Mouse (Mus musculus) liver, embryonic 13.5 days (tissue): ENCODE results near the gene Ankrd12. TPM values are rescaled to one million over a fixed set of nuclear protein-coding genes. Genes with fewer than 3 reads are reported as not detected.

Source experiments
- ATAC-seq: fragments of 200-750 bp; cut with Nextera tagmentation; 2 replicates; pipeline ENCODE4 v1.8.0; 2017; ENCODE audit warnings: low read depth, mild to moderate bottlenecking, moderate number of reproducible peaks, moderate library complexity
- DNase-seq: peaks from one replicate; pipeline ENCODE4 v3.0.0; 2022
- H3K27ac ChIP-seq: fragments of 300-500 bp; sonication (generic); 2 replicates; pipeline ENCODE4 v1.5.1; 2015; ENCODE audit warnings: moderate library complexity, mild to moderate bottlenecking, inconsistent platforms
- H3K27me3 ChIP-seq: fragments of 300-500 bp; sonication (generic); 2 replicates; pipeline ENCODE4 v1.6.1; 2015; ENCODE audit warnings: mild to moderate bottlenecking, inconsistent platforms
- H3K36me3 ChIP-seq: fragments of 300-500 bp; sonication (generic); 2 replicates; pipeline ENCODE4 v1.6.1; 2015; ENCODE audit warnings: mild to moderate bottlenecking, inconsistent platforms
- H3K4me1 ChIP-seq: fragments of 300-500 bp; sonication (generic); replicated peaks from 2 replicates; pipeline ENCODE4 v1.6.1; 2015; ENCODE audit warnings: inconsistent platforms
- H3K4me2 ChIP-seq: fragments of 300-500 bp; sonication (generic); 2 replicates; pipeline ENCODE4 v1.6.1; 2015; ENCODE audit warnings: inconsistent platforms, mild to moderate bottlenecking, moderate library complexity
- H3K4me3 ChIP-seq: fragments of 300-500 bp; sonication (generic); replicated peaks from 2 replicates; pipeline ENCODE4 v1.5.1; 2015; ENCODE audit warnings: mild to moderate bottlenecking, inconsistent platforms
- H3K9ac ChIP-seq: fragments of 300-500 bp; sonication (generic); 2 replicates; pipeline ENCODE4 v1.6.1; 2015; ENCODE audit warnings: mild to moderate bottlenecking, inconsistent platforms
- H3K9me3 ChIP-seq: fragments of 300-500 bp; sonication (generic); replicated peaks from 2 replicates; pipeline ENCODE4 v1.6.1; 2016; ENCODE audit warnings: inconsistent platforms
- WGBS: fragments of 180-500 bp; shearing (Covaris S2); methylation state at CpG from one replicate; pipeline ENCODE4 v1.1.7; 2015; ENCODE audit not compliant: insufficient replicate concordance; 5-methylcytosine and 5-hydroxymethylcytosine counted together
- polyA plus RNA-seq: library from polyadenylated mRNA; unstranded; fragments of >200 nt; fragmentation: Nextera tagmentation; extraction: Ambion mirVana; gene quantifications from 2 replicates; pipeline ENCODE4 v1.2.1, GENCODE M21; 2015

Ankrd12 gene
- polyA plus RNA-seq, 1 experiment from 2014 or later: 6.1 TPM

DNA sequence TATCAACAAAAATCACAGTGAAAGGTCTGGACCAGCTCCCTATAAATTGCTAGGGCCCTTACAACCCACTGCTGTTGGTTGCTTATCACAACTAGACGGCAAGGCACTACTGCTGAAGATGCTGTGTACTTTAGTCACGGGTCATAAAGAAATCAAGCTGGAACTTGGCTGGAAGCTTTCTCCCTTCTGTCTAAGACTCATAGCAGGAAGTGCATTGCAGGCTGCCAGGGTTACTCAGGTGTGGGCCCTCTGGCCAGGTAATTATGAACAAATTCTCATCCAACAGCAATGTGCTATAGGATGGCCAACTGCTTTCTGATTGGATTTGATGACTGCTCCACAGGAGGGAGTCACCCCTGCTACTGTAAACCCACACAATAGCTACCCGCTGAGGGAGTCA, 117.9 kb downstream of the Ankrd12 start:
- H3K36me3 ChIP-seq: no peaks in the 10 kb centered on the region
- peaks cover 15% of the 10 kb centered on the region for H3K4me1 ChIP-seq
- H3K9ac ChIP-seq: no peak overlapping the region
- DNase-seq: no peak
- no peak overlapping the region for H3K4me2 ChIP-seq
- ATAC-seq: no peak
- H3K27ac ChIP-seq: no peak overlapping the region
- H3K9me3 ChIP-seq: no peaks in the 10 kb centered on the region
- no peaks in the 10 kb centered on the region for H3K27me3 ChIP-seq
- no peak overlapping the region for H3K4me3 ChIP-seq
- WGBS: 53% methylated on average over 3 of the region's 3 CpGs

DNA sequence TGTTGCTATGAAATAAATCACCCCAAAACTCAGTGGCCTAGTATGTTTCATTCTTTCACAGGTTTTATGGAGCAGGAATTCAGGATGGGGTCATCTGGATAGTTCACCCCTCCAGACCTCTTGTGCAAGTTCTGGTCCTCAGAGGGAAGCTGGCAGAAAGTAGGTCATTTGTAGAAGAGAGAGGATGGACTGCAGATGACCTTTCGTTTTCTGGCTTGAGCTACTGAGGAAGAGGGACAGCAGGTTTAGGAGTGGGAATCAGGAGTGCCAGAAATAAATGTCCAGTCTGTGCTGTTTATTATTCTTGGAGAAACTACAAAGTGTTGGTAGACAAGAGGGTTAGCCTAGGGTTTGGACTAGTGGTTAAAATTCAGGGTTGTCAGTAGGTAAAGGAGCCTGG, 118.5 kb downstream of the Ankrd12 start:
- Histone ChIP-seq H3K36me3 (no peaks in the 10 kb centered on the region), H3K27ac (no peak overlapping the region), H3K9me3 (no peaks in the 10 kb centered on the region), H3K4me1 (peaks cover 20% of the 10 kb centered on the region), H3K27me3 (no peaks in the 10 kb centered on the region), H3K4me2 (no peak overlapping the region), H3K4me3 (no peak overlapping the region), H3K9ac (no peak overlapping the region)
- DNase-seq (no peak), ATAC-seq (no peak)
- 78% methylated on average over 1 of the region's 1 CpGs for WGBS

DNA sequence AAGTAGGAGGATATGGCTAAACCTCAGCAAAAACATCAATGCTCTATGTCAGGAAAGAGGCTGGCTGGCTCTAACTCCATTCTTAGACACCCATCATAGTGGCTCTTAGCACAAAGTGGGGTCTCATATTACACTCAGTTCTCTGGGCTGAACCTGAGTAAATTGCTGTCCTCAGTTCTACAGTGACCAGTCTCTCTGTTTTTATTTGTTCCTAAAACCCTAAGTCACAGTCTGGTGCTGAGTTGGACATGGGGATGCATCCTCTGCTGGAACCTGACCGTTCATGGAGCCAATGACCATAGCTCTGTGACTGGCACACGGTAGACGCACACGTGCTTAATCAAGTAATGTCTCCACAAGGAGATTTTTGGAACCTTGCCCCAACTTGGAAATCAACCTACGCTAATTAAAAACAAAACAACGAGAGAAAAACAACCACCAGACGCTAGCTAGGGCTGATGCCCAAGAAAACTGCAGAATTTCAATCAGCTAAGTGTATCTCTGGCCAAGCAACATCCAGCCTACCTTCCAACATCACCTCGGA, 119.0 kb downstream of the Ankrd12 start:
- Histone ChIP-seq H3K9ac (no peak overlapping the region), H3K4me3 (no peak overlapping the region), H3K9me3 (no peaks in the 10 kb centered on the region), H3K27me3 (no peaks in the 10 kb centered on the region), H3K4me1 (peaks cover 20% of the 10 kb centered on the region), H3K36me3 (no peaks in the 10 kb centered on the region), H3K4me2 (no peak overlapping the region), H3K27ac (no peak overlapping the region)
- no peak for ATAC-seq
- DNase-seq: no peak
- WGBS: 82% methylated on average over 8 of the region's 8 CpGs

DNA sequence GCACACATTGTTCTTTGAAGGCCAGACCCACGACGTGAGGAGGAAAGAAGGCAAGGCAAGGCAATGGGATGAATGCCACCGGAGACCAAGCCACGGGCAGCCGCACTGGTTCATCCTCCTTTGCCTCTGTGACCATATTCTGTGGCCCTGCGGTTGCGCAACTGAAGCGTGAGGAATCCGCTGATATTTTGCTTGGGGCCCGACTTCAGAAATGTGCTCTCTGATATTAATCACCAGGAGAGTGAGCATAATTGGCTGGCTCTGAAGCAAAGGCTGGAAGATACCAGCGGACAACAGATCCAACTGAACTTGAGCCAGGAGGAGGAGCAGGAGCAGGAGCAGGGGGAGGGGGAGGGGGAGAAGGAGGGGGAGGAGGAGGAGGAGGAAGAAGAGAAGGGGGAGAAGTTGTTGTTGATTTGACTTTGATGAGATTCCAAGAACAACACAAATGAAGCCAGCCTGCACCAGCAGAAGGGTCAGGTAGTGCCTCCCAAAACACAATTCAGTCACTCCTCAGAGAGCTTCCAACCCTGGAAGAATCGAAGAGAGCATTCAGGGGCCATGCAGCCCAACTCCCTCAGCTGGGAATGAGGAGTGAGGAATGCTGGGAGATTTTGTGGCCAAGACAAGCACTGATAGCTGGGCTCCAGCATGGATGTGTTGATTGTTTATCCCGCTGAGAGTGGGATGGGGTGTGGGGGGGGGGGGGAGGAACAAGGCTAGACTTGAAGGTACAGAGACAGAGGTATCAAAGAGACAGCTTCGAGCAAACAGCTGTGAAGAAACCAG, 119.7 kb downstream of the Ankrd12 start:
- H3K4me2 ChIP-seq: no peak overlapping the region
- DNase-seq: no peak
- H3K4me1 ChIP-seq: peaks cover 20% of the 10 kb centered on the region
- WGBS: 56% methylated on average over 14 of the region's 14 CpGs
- no peak overlapping the region for H3K4me3 ChIP-seq
- ATAC-seq: no peak; the same call in 1 of the 2 replicates
- no peaks in the 10 kb centered on the region for H3K36me3 ChIP-seq
- no peaks in the 10 kb centered on the region for H3K27me3 ChIP-seq
- no peak overlapping the region for H3K9ac ChIP-seq
- no peak overlapping the region for H3K27ac ChIP-seq
- H3K9me3 ChIP-seq: no peaks in the 10 kb centered on the region

DNA sequence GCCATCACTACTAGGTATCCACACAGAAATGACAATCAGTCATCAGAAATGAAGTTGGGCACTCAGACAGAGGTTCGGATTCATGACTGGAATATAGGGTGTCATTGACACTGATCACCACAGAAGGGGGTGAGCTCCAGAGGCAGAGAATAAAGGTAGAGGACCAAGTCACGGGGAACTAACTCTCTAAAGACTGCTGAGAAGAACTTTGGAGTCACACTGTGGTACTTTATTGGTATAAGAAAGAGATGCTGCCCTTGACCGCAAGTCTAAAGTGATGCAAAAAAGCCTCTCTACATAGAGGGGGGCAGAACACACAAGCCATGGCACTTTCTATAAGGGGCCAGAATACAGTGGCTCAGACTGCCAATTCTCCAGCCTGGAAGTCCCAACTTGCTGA, 120.7 kb downstream of the Ankrd12 start:
- 70% methylated on average over 3 of the region's 3 CpGs for WGBS
- DNase-seq (no peak), ATAC-seq (no peak)
- peaks cover 28% of the 10 kb centered on the region for H3K4me1 ChIP-seq
- H3K36me3 ChIP-seq: no peaks in the 10 kb centered on the region
- H3K27ac ChIP-seq: no peak overlapping the region
- H3K4me2 ChIP-seq: no peak overlapping the region
- H3K27me3 ChIP-seq: no peaks in the 10 kb centered on the region
- no peaks in the 10 kb centered on the region for H3K9me3 ChIP-seq
- no peak overlapping the region for H3K4me3 ChIP-seq
- H3K9ac ChIP-seq: no peak overlapping the region

DNA sequence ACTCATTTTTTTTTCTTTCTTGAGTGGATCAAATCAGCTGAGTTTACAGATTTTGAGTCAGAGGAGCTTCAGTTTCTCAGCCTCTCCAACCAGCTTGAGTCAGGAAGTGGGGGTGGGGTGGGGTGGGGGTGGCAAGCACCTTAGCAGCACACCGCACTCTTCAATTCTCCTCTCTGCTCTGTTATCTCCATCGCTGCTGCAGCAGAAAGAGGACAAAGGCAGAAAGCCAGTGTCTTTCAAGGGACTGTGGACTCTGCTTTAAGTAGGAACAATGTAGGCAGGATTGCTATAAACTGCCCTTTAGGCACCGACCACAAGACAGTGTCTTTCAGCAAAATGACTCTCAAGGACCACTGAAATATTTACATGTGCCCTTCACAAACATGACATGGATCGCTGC, 122.9 kb downstream of the Ankrd12 start:
- WGBS: 36% methylated on average over 4 of the region's 4 CpGs
- no peak overlapping the region for H3K9ac ChIP-seq
- DNase-seq (no peak), ATAC-seq (no peak)
- no peak overlapping the region for H3K4me3 ChIP-seq
- no peak overlapping the region for H3K27ac ChIP-seq
- H3K27me3 ChIP-seq: no peaks in the 10 kb centered on the region
- H3K4me2 ChIP-seq: no peak overlapping the region
- no peaks in the 10 kb centered on the region for H3K9me3 ChIP-seq
- peaks cover 43% of the 10 kb centered on the region for H3K4me1 ChIP-seq
- H3K36me3 ChIP-seq: no peaks in the 10 kb centered on the region

DNA sequence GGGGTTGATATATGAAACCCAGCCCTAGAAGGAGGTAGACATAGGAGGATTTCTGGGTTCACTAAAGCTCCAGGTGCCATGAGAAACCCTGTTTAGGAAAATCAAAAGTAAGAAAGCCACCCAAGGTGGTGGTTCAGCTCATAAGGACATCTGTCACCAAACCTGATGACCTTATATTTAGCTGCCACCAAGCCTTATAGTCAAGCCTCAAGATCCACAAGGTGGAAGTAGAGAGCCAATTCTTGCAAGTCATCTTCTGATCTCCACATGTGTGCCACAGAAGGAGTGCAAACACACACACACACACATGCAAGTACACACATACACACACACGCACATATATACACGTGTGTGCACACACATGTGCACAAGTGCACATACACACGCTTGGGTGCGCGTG, 124.8 kb downstream of the Ankrd12 start:
- ATAC-seq (no peak), DNase-seq (peak; percentile 24)
- Histone ChIP-seq H3K27me3 (no peaks in the 10 kb centered on the region), H3K36me3 (peaks cover 14% of the 10 kb centered on the region), H3K9ac (no peak overlapping the region), H3K4me3 (no peak overlapping the region), H3K4me2 (no peak overlapping the region), H3K27ac (0 out of 2 replicates have a peak overlapping the region, but pooled peaks have one; percentile 48), H3K9me3 (no peaks in the 10 kb centered on the region), H3K4me1 (peaks cover 41% of the 10 kb centered on the region)
- WGBS: 64% methylated on average over 5 of the region's 5 CpGs

DNA sequence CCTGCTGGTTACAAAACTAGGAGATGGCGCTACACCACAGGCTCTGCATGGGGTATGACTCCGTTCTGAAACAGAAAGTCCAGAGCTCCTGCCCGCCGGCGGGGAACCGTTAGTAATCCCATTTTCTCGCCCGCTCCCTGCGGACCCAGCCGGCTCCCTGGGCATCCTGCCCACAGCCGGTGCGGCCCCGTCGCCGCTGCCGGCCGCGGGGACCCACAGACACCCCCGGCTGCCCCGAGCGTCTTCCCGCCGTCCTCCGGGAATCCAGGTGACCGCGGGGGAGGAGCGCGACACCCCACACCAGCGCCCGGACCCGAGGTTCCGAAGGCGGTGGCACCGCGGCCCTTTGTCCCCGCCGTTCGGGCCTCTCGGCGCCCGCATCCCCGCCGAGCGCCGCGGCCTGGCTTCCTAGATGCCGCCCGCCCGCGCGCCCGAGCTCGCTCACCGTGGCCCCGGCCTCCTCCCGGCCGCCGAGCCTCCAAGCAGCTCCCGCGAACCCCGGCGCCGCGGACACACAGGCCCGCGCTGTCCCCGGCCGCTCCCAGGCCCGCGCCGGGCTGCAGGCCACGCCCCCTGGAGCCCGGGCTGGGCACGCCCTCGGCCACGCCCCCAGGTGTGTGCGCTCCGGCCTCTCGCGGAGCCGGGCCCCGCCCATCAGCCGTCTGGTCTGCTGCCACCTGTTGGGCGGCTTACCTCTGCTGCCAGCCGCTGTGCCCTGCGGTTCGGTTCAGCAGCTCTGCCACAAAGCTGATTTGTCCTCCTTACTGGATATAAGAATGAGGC, 126.1 kb downstream of the Ankrd12 start, which contains the start of gene Twsg1:
TSS of gene Twsg1 (minus strand) at position 605 of the 783 bp plus-strand sequence.
- no peaks in the 10 kb centered on the region for H3K27me3 ChIP-seq
- H3K9ac ChIP-seq: peak within 1 kb of the TSS; percentile 94
- H3K4me1 ChIP-seq: peaks cover 36% of the 10 kb centered on the region
- peaks cover 22% of the 10 kb centered on the region for H3K36me3 ChIP-seq
- under 1% methylated on average over 87 of the region's 87 CpGs for WGBS
- ATAC-seq (peak; percentile 97), DNase-seq (peak; percentile 94)
- peak within 1 kb of the TSS; percentile 87 for H3K27ac ChIP-seq
- H3K4me3 ChIP-seq: peak within 1 kb of the TSS; percentile 89
- H3K4me2 ChIP-seq: peak within 1 kb of the TSS; percentile 93
- no peaks in the 10 kb centered on the region for H3K9me3 ChIP-seq

DNA sequence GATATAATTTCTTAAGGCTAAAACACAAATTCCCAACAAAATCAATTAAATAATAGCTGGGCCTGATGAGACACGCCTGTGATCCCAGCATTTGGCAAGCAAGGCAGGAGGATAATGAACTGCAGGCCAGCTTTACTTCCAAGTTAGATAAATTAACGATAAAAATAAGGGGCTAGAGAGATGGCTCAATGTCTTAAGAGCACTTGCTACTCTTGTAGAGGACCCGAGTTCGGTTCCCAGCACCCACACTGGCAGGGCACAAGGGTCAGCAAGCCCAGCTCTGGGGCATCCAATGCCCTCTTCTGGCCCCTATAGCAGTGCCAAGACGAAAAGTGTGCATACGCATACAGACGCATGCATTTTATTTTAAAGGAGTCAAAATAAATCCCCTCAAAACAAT, 126.7 kb downstream of the Ankrd12 start:
- Histone ChIP-seq H3K4me3 (peak overlapping the region; percentile 89), H3K9me3 (no peaks in the 10 kb centered on the region), H3K27ac (peak overlapping the region; percentile 87; the same call in 1 of the 2 replicates), H3K36me3 (peaks cover 22% of the 10 kb centered on the region), H3K4me1 (peaks cover 40% of the 10 kb centered on the region), H3K9ac (peak overlapping the region; percentile 94), H3K27me3 (no peaks in the 10 kb centered on the region), H3K4me2 (peak overlapping the region; percentile 93)
- no peak for ATAC-seq
- DNase-seq: no peak
- WGBS: 34% methylated on average over 7 of the region's 7 CpGs

DNA sequence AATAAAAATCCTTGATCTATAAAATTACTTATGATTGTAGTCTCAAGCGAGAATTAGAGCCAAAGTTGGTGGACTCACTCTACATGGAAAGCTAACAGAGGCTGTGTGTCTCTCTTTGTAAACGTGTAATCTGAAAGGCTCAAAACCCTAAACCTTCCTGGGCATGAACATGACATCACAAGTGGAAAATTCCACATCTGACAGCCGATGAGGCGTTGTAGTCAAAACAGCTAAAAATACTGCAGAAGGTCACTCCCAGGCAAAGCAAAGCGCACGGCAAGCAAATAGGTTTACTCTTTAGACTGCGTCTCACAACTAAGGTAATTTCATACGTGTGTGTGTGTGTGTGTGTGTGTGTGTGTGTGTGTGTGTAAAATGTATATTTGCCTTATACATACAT, 129.6 kb downstream of the Ankrd12 start:
- no peak overlapping the region for H3K27ac ChIP-seq
- H3K4me3 ChIP-seq: no peak overlapping the region
- H3K4me1 ChIP-seq: peaks cover 40% of the 10 kb centered on the region
- H3K9ac ChIP-seq: no peak overlapping the region
- 78% methylated on average over 8 of the region's 8 CpGs for WGBS
- no peaks in the 10 kb centered on the region for H3K9me3 ChIP-seq
- DNase-seq: no peak
- no peak for ATAC-seq
- peaks cover 22% of the 10 kb centered on the region for H3K36me3 ChIP-seq
- H3K27me3 ChIP-seq: no peaks in the 10 kb centered on the region
- no peak overlapping the region for H3K4me2 ChIP-seq

DNA sequence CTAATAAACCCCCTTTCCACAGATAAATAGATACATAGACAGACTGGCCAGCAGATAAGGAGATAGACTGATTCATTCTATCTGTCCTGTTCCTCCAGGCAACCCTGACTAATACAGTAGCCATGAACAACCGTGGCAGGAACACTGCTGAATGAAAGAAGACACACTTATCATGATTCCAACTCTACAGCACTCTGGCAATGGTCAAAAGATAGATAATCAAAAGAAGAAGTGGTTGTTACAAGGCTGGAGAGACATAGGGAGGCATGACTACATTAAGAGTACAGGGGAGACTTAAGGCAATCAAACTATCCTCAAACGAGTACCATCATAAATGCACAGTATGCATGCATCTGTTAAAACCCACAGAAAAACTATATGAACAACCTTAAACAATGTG, 131.5 kb downstream of the Ankrd12 start:
- Histone ChIP-seq H3K9ac (no peak overlapping the region), H3K4me2 (no peak overlapping the region), H3K27me3 (no peaks in the 10 kb centered on the region), H3K9me3 (no peaks in the 10 kb centered on the region), H3K4me1 (peaks cover 44% of the 10 kb centered on the region), H3K36me3 (peaks cover 22% of the 10 kb centered on the region), H3K4me3 (no peak overlapping the region), H3K27ac (no peak overlapping the region)
- ATAC-seq (no peak), DNase-seq (no peak)
- 52% methylated on average over 2 of the region's 2 CpGs for WGBS
